Mouse (Mus musculus): ENCODE data around the gene Cd52.
A peak's percentile ranks its signal among the peaks of the same experiment; 100 is the strongest.

The Cd52 gene

GRCm38 (mm10) chr4:134119042-134119441 is 24.2 kb upstream of the Cd52 start:
- DNase-seq (ENCODE audit: extremely low spot score, low spot score) = no peak

- DNase-seq (ENCODE audit: extremely low spot score, low spot score) = no peak
Measured at GRCm38 (mm10) chr4:134118126-134118800, 23.4 kb upstream of the Cd52 start.

GRCm38 (mm10) chr4:134117012-134117411 is 22.1 kb upstream of the Cd52 start:
- DNase-seq (ENCODE audit: extremely low spot score, low spot score) = no peak

- no peak for DNase-seq (ENCODE audit: extremely low spot score, low spot score)
Measured at GRCm38 (mm10) chr4:134116501-134116900, 21.6 kb upstream of the Cd52 start.

- DNase-seq (ENCODE audit: extremely low spot score, low spot score) = no peak
Measured at GRCm38 (mm10) chr4:134115215-134116144, 20.6 kb upstream of the Cd52 start.

- DNase-seq (ENCODE audit: extremely low spot score, low spot score) = no peak
Measured at GRCm38 (mm10) chr4:134114038-134114437, 19.2 kb upstream of the Cd52 start.

GRCm38 (mm10) chr4:134113356-134113994 is 18.6 kb upstream of the Cd52 start:
- DNase-seq (ENCODE audit: extremely low spot score, low spot score) = no peak

GRCm38 (mm10) chr4:134112403-134112802 is 17.5 kb upstream of the Cd52 start:
- no peak for DNase-seq (ENCODE audit: extremely low spot score, low spot score)

- no peak for DNase-seq (ENCODE audit: extremely low spot score, low spot score)
Measured at GRCm38 (mm10) chr4:134110653-134111052, 15.8 kb upstream of the Cd52 start.

GRCm38 (mm10) chr4:134108196-134108595 is 13.3 kb upstream of the Cd52 start:
- no peak for DNase-seq (ENCODE audit: extremely low spot score, low spot score)

- no peak for DNase-seq (ENCODE audit: extremely low spot score, low spot score)
Measured at GRCm38 (mm10) chr4:134107730-134108129, 12.8 kb upstream of the Cd52 start.

- DNase-seq (ENCODE audit: extremely low spot score, low spot score) = no peak
Measured at GRCm38 (mm10) chr4:134106105-134106504, 11.2 kb upstream of the Cd52 start.

- no peak for DNase-seq (ENCODE audit: extremely low spot score, low spot score)
Measured at GRCm38 (mm10) chr4:134102742-134103119, 7.8 kb upstream of the Cd52 start.

- peak; percentile 88 for DNase-seq (ENCODE audit: extremely low spot score, low spot score)
Measured at GRCm38 (mm10) chr4:134101979-134102741, 7.3 kb upstream of the Cd52 start, which contains the start of gene Ubxn11. Ubxn11 (plus strand) TSS chr4:134102570.

- DNase-seq (ENCODE audit: extremely low spot score, low spot score) = no peak
Measured at GRCm38 (mm10) chr4:134100245-134100644, 5.4 kb upstream of the Cd52 start.

GRCm38 (mm10) chr4:134098628-134099027 is 3.7 kb upstream of the Cd52 start:
- DNase-seq (ENCODE audit: extremely low spot score, low spot score) = no peak

- DNase-seq (ENCODE audit: extremely low spot score, low spot score) = no peak
Measured at GRCm38 (mm10) chr4:134097015-134097608, 2.2 kb upstream of the Cd52 start.

GRCm38 (mm10) chr4:134096120-134096519 is 1.2 kb upstream of the Cd52 start:
- DNase-seq (ENCODE audit: extremely low spot score, low spot score) = no peak

GRCm38 (mm10) chr4:134094004-134094564 is 798 bp downstream of the Cd52 start:
- no peak for DNase-seq (ENCODE audit: extremely low spot score, low spot score)
